15 mouse cellular contexts compared by ENCODE assay signal in genomic region chr2:45485477-45485876, GRCm38 (mm10).
DNase-seq lines count a peak whose midpoint lies in the region; ATAC-seq and TF ChIP-seq lines count a peak whose summit lies in the region.
"Had no signal": no experiment of that assay in that cellular context is flagged by ENCODE, and none has a peak within 500 bp of the region (broad histone marks: within the 10 kb centered on the region; RNA-seq: fewer than 3 reads in every experiment).

No protein-coding gene starts in this region.

- no peak for TF ChIP-seq CTCF in thymus, adult 2 months (IDR thresholded peaks at IDR 0.05; ENCODE audit: borderline replicate concordance, control insufficient read depth, extremely low read depth, insufficient read depth, low read length, poor library complexity)

- no peak for TF ChIP-seq POLR2A in thymus, adult 2 months (IDR thresholded peaks at IDR 0.05; ENCODE audit: control insufficient read depth, extremely low read depth, insufficient read depth, low read length, poor library complexity)

- peak overlapping the region; percentile 67 for H3K27ac ChIP-seq in limb, embryonic 15.5 days
- no peak overlapping the region for H3K27ac ChIP-seq in thymus, adult 2 months (ENCODE audit: control insufficient read depth, insufficient read depth, low read length)
- H3K27ac ChIP-seq: forebrain, embryonic 15.5 days; heart, embryonic 13.5 days; hindbrain, embryonic 15.5 days had no signal

- no peak overlapping the region for H3K4me2 ChIP-seq in limb, embryonic 15.5 days
- H3K4me2 ChIP-seq: forebrain, embryonic 15.5 days; heart, embryonic 13.5 days; hindbrain, embryonic 15.5 days had no signal

- no peaks in the 10 kb centered on the region for H3K9me3 ChIP-seq in limb, embryonic 15.5 days
- H3K9me3 ChIP-seq: forebrain, embryonic 15.5 days; heart, embryonic 13.5 days; hindbrain, embryonic 15.5 days had no signal

- H3K36me3 ChIP-seq in limb, embryonic 15.5 days: no peaks in the 10 kb centered on the region
- no peaks in the 10 kb centered on the region for H3K36me3 ChIP-seq in thymus, adult 2 months (ENCODE audit: control insufficient read depth, insufficient read depth, low read length)
- H3K36me3 ChIP-seq: forebrain, embryonic 15.5 days; heart, embryonic 13.5 days; hindbrain, embryonic 15.5 days had no signal

- H3K4me3 ChIP-seq in limb, embryonic 15.5 days: no peak overlapping the region
- no peak overlapping the region for H3K4me3 ChIP-seq in thymus, adult 2 months (ENCODE audit: control insufficient read depth, insufficient read depth, low read length)
- H3K4me3 ChIP-seq: forebrain, embryonic 15.5 days; heart, embryonic 13.5 days; hindbrain, embryonic 15.5 days had no signal

- no peaks in the 10 kb centered on the region for H3K27me3 ChIP-seq in limb, embryonic 15.5 days
- no peaks in the 10 kb centered on the region for H3K27me3 ChIP-seq in thymus, adult 2 months (ENCODE audit: control insufficient read depth, insufficient read depth, low read length)
- H3K27me3 ChIP-seq: forebrain, embryonic 15.5 days; heart, embryonic 13.5 days; hindbrain, embryonic 15.5 days had no signal

- H3K4me1 ChIP-seq in limb, embryonic 15.5 days: no peaks in the 10 kb centered on the region
- H3K4me1 ChIP-seq in thymus, adult 2 months (replicated peaks; ENCODE audit: control insufficient read depth, insufficient read depth, low read length): no peaks in the 10 kb centered on the region
- H3K4me1 ChIP-seq: forebrain, embryonic 15.5 days; heart, embryonic 13.5 days; hindbrain, embryonic 15.5 days had no signal

- 44% methylated on average over 10 of the region's 10 CpGs for WGBS in limb, embryonic 15.5 days
- 94% methylated on average over 10 of the region's 10 CpGs for WGBS in thymus, adult 2 months

- peak; percentile 56 for ATAC-seq in frontal cortex, adult (ENCODE audit: low TSS enrichment)
- ATAC-seq in limb, embryonic 15.5 days (ENCODE audit: insufficient number of reproducible peaks, low FRiP score, low TSS enrichment, low read depth): 0 out of 2 replicates have a peak, but pooled peaks have one; percentile 35
- ATAC-seq: forebrain, embryonic 15.5 days had no signal

- H3K9ac ChIP-seq in limb, embryonic 15.5 days: no peak overlapping the region
- H3K9ac ChIP-seq: forebrain, embryonic 15.5 days; heart, embryonic 13.5 days; hindbrain, embryonic 15.5 days had no signal

- no peak for DNase-seq in frontal cortex, postnatal 14 days (ENCODE audit: low spot score in 2 of 2)
- DNase-seq in right cerebral cortex, adult 18-20 months: peak; percentile 8
- DNase-seq in right cerebral cortex, postnatal 36 days (ENCODE audit: low spot score in 2 of 2): no peak
- DNase-seq in thymus, adult 2 months: no peak
- DNase-seq in adrenal gland, postnatal 4 days (ENCODE audit: low spot score in 2 of 2): no peak
- DNase-seq: adrenal gland, postnatal 25 days; cerebellum, adult 2 months; cerebellum, postnatal 10 days; gastrocnemius, postnatal 25 days; heart, postnatal 36 days had no signal
